Mouse (Mus musculus) spleen, postnatal 10 days (tissue): ENCODE data around the gene Susd3.

Experiments
- DNase-seq, 2 experiments: peaks; one replicate each; pipeline ENCODE4 v3.0.0; 2021 to 2022; ENCODE audit warnings: low spot score in 2 of 2

Susd3 gene

GRCm38 (mm10) chr13:49248467-49248862 is at the start of gene Susd3:
TSS of gene Susd3 (minus strand) at chr13:49248706.
- no peak for DNase-seq

GRCm38 (mm10) chr13:49296270-49296669 is 47.8 kb upstream of the Susd3 start:
- DNase-seq, result no peak

- DNase-seq, result no peak
Observed at GRCm38 (mm10) chr13:49294108-49294507, 45.6 kb upstream of the Susd3 start.

- DNase-seq, result no peak
Observed at GRCm38 (mm10) chr13:49291949-49292348, 43.4 kb upstream of the Susd3 start.

GRCm38 (mm10) chr13:49291398-49291797 is 42.9 kb upstream of the Susd3 start:
- DNase-seq, result peak in 1 of 2 experiments; percentile 69

- no peak for DNase-seq
Observed at GRCm38 (mm10) chr13:49287224-49287623, 38.7 kb upstream of the Susd3 start.

GRCm38 (mm10) chr13:49286750-49287149 is 38.2 kb upstream of the Susd3 start:
- no peak for DNase-seq

GRCm38 (mm10) chr13:49283686-49284085 is 35.2 kb upstream of the Susd3 start:
- DNase-seq, result no peak

- no peak for DNase-seq
Observed at GRCm38 (mm10) chr13:49282168-49282567, 33.7 kb upstream of the Susd3 start.

GRCm38 (mm10) chr13:49271831-49272765 is 23.6 kb upstream of the Susd3 start:
- DNase-seq, result peak in 1 of 2 experiments; percentile 55

- DNase-seq, result no peak
Observed at GRCm38 (mm10) chr13:49270500-49270899, 22.0 kb upstream of the Susd3 start.

GRCm38 (mm10) chr13:49267645-49268044 is 19.1 kb upstream of the Susd3 start:
- no peak for DNase-seq

- peak in 1 of 2 experiments; percentile 47 for DNase-seq
Observed at GRCm38 (mm10) chr13:49260036-49260722, 11.7 kb upstream of the Susd3 start.

- DNase-seq, result no peak
Observed at GRCm38 (mm10) chr13:49257819-49258313, 9.4 kb upstream of the Susd3 start.

- DNase-seq, result no peak
Observed at GRCm38 (mm10) chr13:49252746-49253145, 4.2 kb upstream of the Susd3 start.

- DNase-seq, result no peak
Observed at GRCm38 (mm10) chr13:49252113-49252512, 3.6 kb upstream of the Susd3 start.

GRCm38 (mm10) chr13:49250716-49251517 is 2.4 kb upstream of the Susd3 start:
- peak in 1 of 2 experiments; percentile 57 for DNase-seq

GRCm38 (mm10) chr13:49249634-49250033 is 1.1 kb upstream of the Susd3 start:
- DNase-seq, result no peak

- no peak for DNase-seq
Observed at GRCm38 (mm10) chr13:49248923-49249322, 417 bp upstream of the Susd3 start.

GRCm38 (mm10) chr13:49247740-49248466 is 603 bp downstream of the Susd3 start:
- peak; percentile 37 to 75 for DNase-seq

GRCm38 (mm10) chr13:49247232-49247739 is 1.2 kb downstream of the Susd3 start:
- DNase-seq, result no peak
